Mouse (Mus musculus) testis, postnatal 10 days (tissue): ENCODE measurements at regions not wholly inside any gene's neighbourhood (a gene's known extent, or its start where the extent isn't known, plus 50 kb on each side); places are given as distances from the start of the nearest gene placed in this dataset.
"Not testable (repeated sequence)": the region's sequence is repeated elsewhere in the genome, so short reads cannot be mapped to it uniquely, and the experiment has no call there.

Experiments used
- DNase-seq: peaks from one replicate; pipeline ENCODE4 v3.0.0; 2021; ENCODE audit warnings: low spot score

- DNase-seq = no peak
Observed at GRCm38 (mm10) chr3:16533643-16534042, 527.4 kb upstream of the Gm5150 start.

DNA sequence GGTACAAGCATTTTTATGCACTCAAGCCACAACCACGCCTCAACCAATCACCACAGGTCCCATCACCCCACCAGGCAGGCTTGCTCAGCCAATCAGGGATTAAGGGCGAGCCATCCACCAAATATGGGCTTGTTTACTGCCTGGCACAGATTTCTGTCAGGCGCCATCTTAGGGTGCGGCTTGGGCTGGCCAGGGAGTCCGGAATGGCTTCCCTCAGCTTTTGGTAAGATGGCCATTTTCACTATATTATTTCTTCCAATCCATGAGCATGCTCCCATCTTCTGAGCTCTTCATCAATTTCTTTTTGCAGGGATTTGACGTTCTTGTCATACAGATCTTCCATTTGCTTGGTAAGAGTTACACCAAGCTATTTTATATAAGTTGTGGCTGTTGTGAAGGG is 521.3 kb upstream of the Gm5150 start:
- DNase-seq = not testable (repeated sequence)

DNA sequence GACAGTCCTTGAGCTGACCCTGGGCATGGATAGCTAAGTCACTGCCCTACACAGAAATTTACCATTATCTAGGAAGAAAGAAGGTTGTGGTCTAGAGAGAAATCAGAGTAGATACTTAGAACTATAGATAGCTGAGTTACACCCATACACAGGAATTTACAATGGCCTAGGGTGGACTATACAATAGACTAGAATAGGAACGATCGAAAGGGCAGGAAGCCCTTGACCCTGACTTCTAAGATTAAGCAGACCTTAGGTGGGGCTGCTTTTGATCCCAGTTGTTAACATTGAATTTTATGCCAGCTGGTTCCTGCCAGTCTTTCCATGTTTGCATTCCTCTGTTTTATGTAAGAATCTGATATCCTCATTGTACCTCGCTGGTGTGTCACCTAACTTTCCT is 482.2 kb upstream of the Gm5150 start:
- DNase-seq = not testable (repeated sequence)

GRCm38 (mm10) chr3:16482750-16483149 is 476.5 kb upstream of the Gm5150 start:
- no peak for DNase-seq

DNA sequence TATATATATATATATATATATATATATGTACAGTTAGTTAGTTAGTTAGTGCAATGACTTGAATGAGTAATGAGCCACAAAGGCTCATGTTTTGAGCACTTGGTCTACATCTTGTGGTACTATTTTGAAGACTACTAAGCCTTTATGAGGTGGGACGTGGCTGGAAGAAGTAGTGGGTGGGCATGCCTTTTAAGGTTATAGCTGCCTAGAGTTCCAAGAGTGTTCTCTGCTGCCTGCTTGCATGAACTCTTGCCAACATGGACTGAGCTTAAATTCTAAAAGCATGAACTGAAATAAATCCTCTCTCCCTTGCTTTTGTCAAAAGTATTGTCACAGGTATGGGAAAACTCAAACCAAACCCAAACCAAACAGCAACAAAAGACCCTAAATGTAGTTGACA is 465.1 kb upstream of the Gm5150 start:
- DNase-seq = no peak

- DNase-seq = peak; percentile 62
Observed at GRCm38 (mm10) chr3:16466388-16466787, 460.2 kb upstream of the Gm5150 start.

- DNase-seq = no peak
Observed at GRCm38 (mm10) chr3:16465357-16465756, 459.1 kb upstream of the Gm5150 start.

DNA sequence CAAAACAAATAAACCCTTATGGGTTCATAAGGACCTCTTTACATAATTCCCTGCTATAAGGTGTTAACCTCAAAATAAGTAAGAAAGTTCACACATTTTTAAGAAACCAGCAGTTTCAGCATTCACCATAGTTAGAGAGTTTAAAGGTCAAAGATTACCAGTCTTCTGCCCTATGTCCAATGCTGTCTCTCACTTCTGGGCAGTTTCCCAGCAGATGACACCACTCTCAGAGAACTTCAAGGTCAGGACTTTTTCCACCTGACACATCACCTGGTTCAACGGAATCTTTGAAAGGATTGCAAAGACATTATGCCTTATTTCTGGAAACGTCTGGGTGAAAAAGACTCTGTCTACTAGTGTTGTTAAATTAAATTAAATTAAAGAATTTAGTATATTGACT is 458.1 kb upstream of the Gm5150 start:
- no peak for DNase-seq

GRCm38 (mm10) chr3:16433033-16433432 is 426.8 kb upstream of the Gm5150 start:
- no peak for DNase-seq

DNA sequence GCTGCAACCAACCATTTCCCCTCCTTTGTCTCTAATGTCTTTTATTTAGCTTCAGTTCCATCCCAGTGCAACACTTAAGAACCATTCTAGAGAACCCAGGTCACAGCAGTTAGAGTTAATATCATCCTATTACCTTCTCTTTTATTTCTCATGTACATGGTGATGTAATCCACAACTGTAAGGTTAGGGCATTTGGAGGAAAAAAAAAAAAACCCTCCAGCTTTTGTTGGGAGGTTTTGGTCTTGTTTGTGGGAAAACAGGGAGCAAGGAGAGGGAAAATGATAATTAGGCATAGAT is 425.5 kb upstream of the Gm5150 start:
- no peak for DNase-seq

GRCm38 (mm10) chr3:16431082-16431818 is 425.0 kb upstream of the Gm5150 start:
- DNase-seq = no peak
